Mouse (Mus musculus) hindbrain, embryonic 15.5 days (tissue): Measurements from ENCODE around the gene Azin2. TPM values are rescaled to one million over a fixed set of nuclear protein-coding genes. Genes with fewer than 3 reads are reported as not detected.

Source experiments
- ATAC-seq: fragments of 200-750 bp; cut with Nextera tagmentation; 2 replicates; pipeline ENCODE4 v1.8.0; 2017; ENCODE audit warnings: low read depth, moderate number of reproducible peaks, moderate TSS enrichment; ENCODE audit not compliant: low FRiP score
- H3K27ac ChIP-seq: fragments of 300-500 bp; sonication (generic); replicated peaks from 2 replicates; pipeline ENCODE4 v1.5.1; 2015; ENCODE audit warnings: mild to moderate bottlenecking, inconsistent platforms
- H3K27me3 ChIP-seq: fragments of 300-500 bp; sonication (generic); 2 replicates; pipeline ENCODE4 v1.6.1; 2015; ENCODE audit warnings: control low read depth, inconsistent platforms
- H3K36me3 ChIP-seq: fragments of 300-500 bp; sonication (generic); 2 replicates; pipeline ENCODE4 v1.6.1; 2015; ENCODE audit warnings: control low read depth, inconsistent platforms
- H3K4me1 ChIP-seq: fragments of 300-500 bp; sonication (generic); replicated peaks from 2 replicates; pipeline ENCODE4 v1.6.1; 2015; ENCODE audit warnings: control low read depth, inconsistent platforms
- H3K4me2 ChIP-seq: fragments of 300-500 bp; sonication (generic); 2 replicates; pipeline ENCODE4 v1.6.1; 2015; ENCODE audit warnings: moderate library complexity, mild to moderate bottlenecking, inconsistent platforms
- H3K4me3 ChIP-seq: fragments of 300-500 bp; sonication (generic); 2 replicates; pipeline ENCODE4 v1.5.1; 2015; ENCODE audit warnings: mild to moderate bottlenecking, inconsistent platforms
- H3K9ac ChIP-seq: fragments of 300-500 bp; sonication (generic); 2 replicates; pipeline ENCODE4 v1.6.1; 2015; ENCODE audit warnings: inconsistent platforms
- H3K9me3 ChIP-seq: fragments of 300-500 bp; sonication (generic); 2 replicates; pipeline ENCODE4 v1.6.1; 2016; ENCODE audit warnings: control low read depth, inconsistent platforms
- WGBS: fragments of 180-500 bp; shearing (Covaris S2); methylation state at CpG from one replicate; pipeline ENCODE4 v1.1.7; 2015; 5-methylcytosine and 5-hydroxymethylcytosine counted together
- polyA plus RNA-seq: library from polyadenylated mRNA; unstranded; fragments of >200 nt; fragmentation: Nextera tagmentation; extraction: Ambion mirVana; gene quantifications from 2 replicates; pipeline ENCODE4 v1.2.1, GENCODE M21; 2015

The Azin2 gene
- polyA plus RNA-seq, 1 experiment from 2014 or later: 21.9 TPM

GRCm38 (mm10) chr4:128906757-128907156, 55.5 kb downstream of the Azin2 start:
- peaks cover 11% of the 10 kb centered on the region; the same call in 1 of the 2 replicates for H3K4me1 ChIP-seq
- peaks cover 26% of the 10 kb centered on the region for H3K36me3 ChIP-seq
- 50% methylated on average over 8 of the region's 8 CpGs for WGBS
- H3K27ac ChIP-seq: no peak overlapping the region
- H3K9me3 ChIP-seq: no peaks in the 10 kb centered on the region
- H3K9ac ChIP-seq: no peak overlapping the region
- no peak for ATAC-seq
- H3K4me2 ChIP-seq: no peak overlapping the region
- no peak overlapping the region for H3K4me3 ChIP-seq
- no peaks in the 10 kb centered on the region for H3K27me3 ChIP-seq

- Histone ChIP-seq H3K9me3 (no peaks in the 10 kb centered on the region), H3K4me1 (peaks cover 13% of the 10 kb centered on the region), H3K27ac (no peak overlapping the region), H3K4me2 (no peak overlapping the region), H3K9ac (no peak overlapping the region), H3K36me3 (peaks cover 20% of the 10 kb centered on the region), H3K4me3 (no peak overlapping the region), H3K27me3 (no peaks in the 10 kb centered on the region)
- no peak for ATAC-seq
- 34% methylated on average over 8 of the region's 8 CpGs for WGBS
Observed at GRCm38 (mm10) chr4:128905251-128905650, 57.0 kb downstream of the Azin2 start.

GRCm38 (mm10) chr4:128904035-128904800, 58.0 kb downstream of the Azin2 start:
- WGBS: 52% methylated on average over 8 of the region's 8 CpGs

GRCm38 (mm10) chr4:128902390-128902789, 59.9 kb downstream of the Azin2 start:
- WGBS: 81% methylated on average over 8 of the region's 8 CpGs
- Histone ChIP-seq H3K9ac (no peak overlapping the region), H3K4me2 (no peak overlapping the region)

More at GRCm38 (mm10) chr4:128904035-128904800, 58.0 kb downstream of the Azin2 start:
- ATAC-seq: no peak
- Histone ChIP-seq H3K4me2 (no peak overlapping the region), H3K9ac (no peak overlapping the region), H3K27ac (no peak overlapping the region), H3K4me3 (no peak overlapping the region), H3K4me1 (peaks cover 23% of the 10 kb centered on the region), H3K9me3 (no peaks in the 10 kb centered on the region), H3K27me3 (no peaks in the 10 kb centered on the region), H3K36me3 (peaks cover 15% of the 10 kb centered on the region; the same call in 1 of the 2 replicates)

GRCm38 (mm10) chr4:128900484-128900883, 61.8 kb downstream of the Azin2 start:
- Histone ChIP-seq H3K4me2 (no peak overlapping the region), H3K4me1 (peaks cover 39% of the 10 kb centered on the region), H3K4me3 (no peak overlapping the region), H3K27me3 (no peaks in the 10 kb centered on the region), H3K9ac (no peak overlapping the region), H3K27ac (peak overlapping the region; percentile 93; the same call in 1 of the 2 replicates), H3K36me3 (peaks cover 15% of the 10 kb centered on the region; the same call in 1 of the 2 replicates), H3K9me3 (no peaks in the 10 kb centered on the region)
- 83% methylated on average over 14 of the region's 14 CpGs for WGBS
- ATAC-seq: no peak

More at GRCm38 (mm10) chr4:128902390-128902789, 59.9 kb downstream of the Azin2 start:
- peaks cover 15% of the 10 kb centered on the region; the same call in 1 of the 2 replicates for H3K36me3 ChIP-seq
- no peak for ATAC-seq
- no peak overlapping the region for H3K4me3 ChIP-seq
- H3K27me3 ChIP-seq: no peaks in the 10 kb centered on the region
- no peaks in the 10 kb centered on the region for H3K9me3 ChIP-seq
- no peak overlapping the region for H3K27ac ChIP-seq
- peaks cover 39% of the 10 kb centered on the region for H3K4me1 ChIP-seq

GRCm38 (mm10) chr4:128899332-128899731, 62.9 kb downstream of the Azin2 start:
- H3K27me3 ChIP-seq: no peaks in the 10 kb centered on the region
- H3K9ac ChIP-seq: peak overlapping the region; percentile 8; the same call in 1 of the 2 replicates
- peak; percentile 90 for ATAC-seq
- peaks cover 15% of the 10 kb centered on the region; the same call in 1 of the 2 replicates for H3K36me3 ChIP-seq
- 0% methylated on average over 6 of the region's 6 CpGs for WGBS
- H3K4me2 ChIP-seq: 0 out of 2 replicates have a peak overlapping the region, but pooled peaks have one; percentile 1
- peak overlapping the region; percentile 93 for H3K27ac ChIP-seq
- no peak overlapping the region for H3K4me3 ChIP-seq
- peaks cover 32% of the 10 kb centered on the region for H3K4me1 ChIP-seq
- H3K9me3 ChIP-seq: no peaks in the 10 kb centered on the region

GRCm38 (mm10) chr4:128897911-128898421, 64.3 kb downstream of the Azin2 start:
- Histone ChIP-seq H3K4me2 (no peak overlapping the region), H3K36me3 (peaks cover 8% of the 10 kb centered on the region; the same call in 1 of the 2 replicates), H3K9ac (no peak overlapping the region), H3K27ac (peak overlapping the region; percentile 93), H3K9me3 (no peaks in the 10 kb centered on the region), H3K4me1 (peaks cover 28% of the 10 kb centered on the region), H3K27me3 (no peaks in the 10 kb centered on the region), H3K4me3 (no peak overlapping the region)
- 30% methylated on average over 7 of the region's 7 CpGs for WGBS
- ATAC-seq: no peak

GRCm38 (mm10) chr4:128896667-128897066, 65.6 kb downstream of the Azin2 start:
- Histone ChIP-seq H3K9me3 (no peaks in the 10 kb centered on the region), H3K4me2 (no peak overlapping the region), H3K27ac (no peak overlapping the region), H3K36me3 (no peaks in the 10 kb centered on the region), H3K4me1 (peaks cover 41% of the 10 kb centered on the region), H3K27me3 (no peaks in the 10 kb centered on the region), H3K9ac (no peak overlapping the region), H3K4me3 (no peak overlapping the region)
- WGBS: 95% methylated on average over 10 of the region's 10 CpGs
- ATAC-seq: no peak

- H3K27me3 ChIP-seq: no peaks in the 10 kb centered on the region
- 93% methylated on average over 4 of the region's 4 CpGs for WGBS
- no peak overlapping the region for H3K4me3 ChIP-seq
- H3K9ac ChIP-seq: no peak overlapping the region
- no peak overlapping the region for H3K4me2 ChIP-seq
- no peak for ATAC-seq
- H3K36me3 ChIP-seq: no peaks in the 10 kb centered on the region
- peaks cover 48% of the 10 kb centered on the region for H3K4me1 ChIP-seq
- H3K27ac ChIP-seq: no peak overlapping the region
- no peaks in the 10 kb centered on the region for H3K9me3 ChIP-seq
Observed at GRCm38 (mm10) chr4:128895841-128896240, 66.4 kb downstream of the Azin2 start.

GRCm38 (mm10) chr4:128894112-128894511, 68.1 kb downstream of the Azin2 start:
- Histone ChIP-seq H3K36me3 (no peaks in the 10 kb centered on the region), H3K4me1 (peaks cover 45% of the 10 kb centered on the region), H3K9me3 (no peaks in the 10 kb centered on the region), H3K27me3 (no peaks in the 10 kb centered on the region), H3K4me3 (no peak overlapping the region), H3K4me2 (no peak overlapping the region), H3K9ac (no peak overlapping the region), H3K27ac (no peak overlapping the region)
- WGBS: 71% methylated on average over 12 of the region's 12 CpGs
- ATAC-seq: no peak

GRCm38 (mm10) chr4:128892188-128892587, 70.1 kb downstream of the Azin2 start:
- no peak for ATAC-seq

GRCm38 (mm10) chr4:128891746-128892145, 70.5 kb downstream of the Azin2 start:
- no peaks in the 10 kb centered on the region for H3K9me3 ChIP-seq
- no peak overlapping the region for H3K9ac ChIP-seq
- no peak overlapping the region for H3K4me3 ChIP-seq
- no peaks in the 10 kb centered on the region for H3K27me3 ChIP-seq
- WGBS: 84% methylated on average over 6 of the region's 6 CpGs
- no peak for ATAC-seq
- H3K4me2 ChIP-seq: no peak overlapping the region
- H3K4me1 ChIP-seq: peaks cover 43% of the 10 kb centered on the region
- H3K36me3 ChIP-seq: no peaks in the 10 kb centered on the region
- H3K27ac ChIP-seq: no peak overlapping the region

More at GRCm38 (mm10) chr4:128892188-128892587, 70.1 kb downstream of the Azin2 start:
- Histone ChIP-seq H3K9ac (no peak overlapping the region), H3K4me1 (peaks cover 39% of the 10 kb centered on the region), H3K36me3 (no peaks in the 10 kb centered on the region), H3K27me3 (no peaks in the 10 kb centered on the region), H3K27ac (0 out of 2 replicates have a peak overlapping the region, but pooled peaks have one; percentile 18), H3K4me3 (no peak overlapping the region), H3K4me2 (no peak overlapping the region), H3K9me3 (no peaks in the 10 kb centered on the region)
- WGBS: 77% methylated on average over 6 of the region's 6 CpGs
